Mouse (Mus musculus) heart, embryonic 12.5 days (tissue): Measurements from ENCODE around the gene Pou5f1. TPM values are rescaled to one million over a fixed set of nuclear protein-coding genes. Genes with fewer than 3 reads are reported as not detected.

Source experiments
- ATAC-seq: fragments of 200-750 bp; cut with Nextera tagmentation; 2 replicates; pipeline ENCODE4 v1.8.0; 2017; ENCODE audit warnings: moderate TSS enrichment, moderate library complexity; ENCODE audit not compliant: insufficient number of reproducible peaks, low FRiP score
- H3K27ac ChIP-seq: fragments of 300-500 bp; sonication (generic); 2 replicates; pipeline ENCODE4 v1.5.1; 2016; ENCODE audit warnings: mild to moderate bottlenecking, moderate library complexity; ENCODE audit not compliant: poor library complexity, severe bottlenecking
- H3K27me3 ChIP-seq: fragments of 300-500 bp; sonication (generic); replicated peaks from 2 replicates; pipeline ENCODE4 v1.6.1; 2016; ENCODE audit warnings: mild to moderate bottlenecking, moderate library complexity
- H3K36me3 ChIP-seq: fragments of 300-500 bp; sonication (generic); 2 replicates; pipeline ENCODE4 v1.6.1; 2016; ENCODE audit warnings: mild to moderate bottlenecking, moderate library complexity
- H3K4me1 ChIP-seq: fragments of 300-500 bp; sonication (generic); replicated peaks from 2 replicates; pipeline ENCODE4 v1.6.1; 2016; ENCODE audit warnings: mild to moderate bottlenecking
- H3K4me2 ChIP-seq: fragments of 300-500 bp; sonication (generic); 2 replicates; pipeline ENCODE4 v1.6.1; 2016; ENCODE audit warnings: mild to moderate bottlenecking, moderate library complexity
- H3K4me3 ChIP-seq: fragments of 300-500 bp; sonication (generic); 2 replicates; pipeline ENCODE4 v1.5.1; 2016; ENCODE audit warnings: mild to moderate bottlenecking
- H3K9ac ChIP-seq: fragments of 300-500 bp; sonication (generic); 2 replicates; pipeline ENCODE4 v1.6.1; 2016; ENCODE audit warnings: mild to moderate bottlenecking, moderate library complexity
- H3K9me3 ChIP-seq: fragments of 300-500 bp; sonication (generic); replicated peaks from 2 replicates; pipeline ENCODE4 v1.6.1; 2016; ENCODE audit warnings: mild to moderate bottlenecking, moderate library complexity
- WGBS: fragments of 180-500 bp; shearing (Covaris S2); methylation state at CpG from one replicate; pipeline ENCODE4 v1.1.7; 2016; 5-methylcytosine and 5-hydroxymethylcytosine counted together
- polyA plus RNA-seq: library from polyadenylated mRNA; unstranded; fragments of >200 nt; fragmentation: Nextera tagmentation; extraction: Ambion mirVana; gene quantifications from 2 replicates; pipeline ENCODE4 v1.2.1, GENCODE M21; 2016

Gene Pou5f1
- polyA plus RNA-seq, 1 experiment from 2014 or later, result not detected

GRCm38 (mm10) chr17:35551881-35552414, 46.1 kb downstream of the Pou5f1 start, which contains the start of gene Cdsn:
Gene Cdsn, plus strand, starts transcription at chr17:35552128.
- no peaks in the 10 kb centered on the region for H3K27me3 ChIP-seq
- H3K9ac ChIP-seq, result peak within 1 kb of the TSS; percentile 31; the same call in 1 of the 2 replicates
- no peak within 1 kb of the TSS for H3K4me2 ChIP-seq
- no peaks in the 10 kb centered on the region; the same call in 1 of the 2 replicates for H3K9me3 ChIP-seq
- H3K4me3 ChIP-seq, result no peak within 1 kb of the TSS
- ATAC-seq, result no peak
- H3K27ac ChIP-seq, result no peak within 1 kb of the TSS
- H3K4me1 ChIP-seq, result peaks cover 44% of the 10 kb centered on the region
- no peaks in the 10 kb centered on the region for H3K36me3 ChIP-seq
- 72% methylated on average over 10 of the region's 10 CpGs for WGBS

GRCm38 (mm10) chr17:35554321-35554720, 48.5 kb downstream of the Pou5f1 start:
- Histone ChIP-seq H3K36me3 (no peaks in the 10 kb centered on the region), H3K4me3 (no peak overlapping the region), H3K27ac (no peak overlapping the region), H3K4me2 (no peak overlapping the region), H3K9ac (no peak overlapping the region), H3K9me3 (no peaks in the 10 kb centered on the region; the same call in 1 of the 2 replicates), H3K4me1 (peaks cover 31% of the 10 kb centered on the region), H3K27me3 (no peaks in the 10 kb centered on the region)
- 77% methylated on average over 5 of the region's 5 CpGs for WGBS
- no peak for ATAC-seq

DNA sequence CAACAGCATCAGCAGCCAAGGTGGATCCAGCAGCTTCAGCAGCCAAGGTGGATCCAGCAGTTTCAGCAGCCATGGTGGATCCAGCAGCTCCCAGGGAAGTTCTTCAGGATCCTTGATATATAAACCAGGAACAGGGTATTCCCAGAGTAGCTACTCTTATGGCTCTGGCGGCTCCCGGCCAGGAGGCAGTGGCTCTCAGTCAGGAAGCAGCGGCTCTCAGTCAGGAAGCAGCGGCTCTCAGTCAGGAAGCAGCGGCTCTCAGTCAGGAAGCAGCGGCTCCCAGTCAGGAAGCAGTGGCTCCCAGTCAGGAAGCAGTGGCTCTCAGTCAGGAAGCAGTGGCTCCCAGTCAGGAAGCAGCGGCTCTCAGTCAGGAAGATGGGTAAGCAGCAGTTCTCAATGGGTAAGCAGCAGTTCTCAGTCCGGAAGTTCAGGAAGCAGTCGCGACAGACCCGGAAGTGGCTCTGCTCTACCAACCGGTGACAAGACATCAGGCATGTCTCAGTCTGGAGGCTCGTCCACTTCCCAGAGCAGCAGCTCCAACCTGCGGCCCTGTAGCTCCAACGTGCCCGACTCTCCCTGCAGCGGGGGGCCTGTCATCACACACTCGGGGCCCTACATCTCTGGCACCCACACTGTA, 49.1 kb downstream of the Pou5f1 start:
- Histone ChIP-seq H3K4me3 (no peak overlapping the region), H3K4me1 (peaks cover 27% of the 10 kb centered on the region), H3K4me2 (no peak overlapping the region), H3K36me3 (no peaks in the 10 kb centered on the region), H3K27ac (no peak overlapping the region), H3K9me3 (no peaks in the 10 kb centered on the region; the same call in 1 of the 2 replicates), H3K9ac (no peak overlapping the region), H3K27me3 (no peaks in the 10 kb centered on the region)
- ATAC-seq, result no peak
- WGBS, result 86% methylated on average over 18 of the region's 18 CpGs

- no peak for ATAC-seq
- 81% methylated on average over 13 of the region's 13 CpGs for WGBS
Measured at GRCm38 (mm10) chr17:35556186-35556765, 50.5 kb downstream of the Pou5f1 start.

DNA sequence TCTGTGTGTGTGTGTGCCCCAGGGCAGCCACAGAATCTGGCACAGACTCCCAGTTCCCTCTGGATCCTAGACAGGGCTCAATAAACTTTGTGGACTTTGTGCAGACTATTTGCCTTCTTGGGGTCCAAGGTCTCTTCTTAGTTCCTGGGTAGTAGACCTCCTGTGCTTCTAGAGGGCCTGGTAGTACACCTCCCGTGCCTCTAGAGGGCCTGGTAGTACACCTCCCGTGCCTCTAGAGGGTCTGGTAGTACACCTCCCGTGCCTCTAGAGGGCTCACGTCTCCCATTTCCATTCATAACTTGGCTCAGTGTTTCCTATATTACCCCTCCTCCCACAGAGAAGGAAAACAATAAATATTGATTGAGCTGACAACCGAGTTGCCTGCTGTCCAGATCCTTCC, 51.0 kb downstream of the Pou5f1 start:
- H3K9ac ChIP-seq, result no peak overlapping the region
- no peaks in the 10 kb centered on the region for H3K36me3 ChIP-seq
- WGBS, result 31% methylated on average over 5 of the region's 5 CpGs
- H3K9me3 ChIP-seq, result no peaks in the 10 kb centered on the region; the same call in 1 of the 2 replicates
- peaks cover 9% of the 10 kb centered on the region; the same call in 1 of the 2 replicates for H3K4me1 ChIP-seq
- no peak for ATAC-seq
- H3K27ac ChIP-seq, result no peak overlapping the region
- H3K27me3 ChIP-seq, result no peaks in the 10 kb centered on the region
- H3K4me2 ChIP-seq, result no peak overlapping the region
- no peak overlapping the region for H3K4me3 ChIP-seq

More at GRCm38 (mm10) chr17:35556186-35556765, 50.5 kb downstream of the Pou5f1 start:
- Histone ChIP-seq H3K27me3 (no peaks in the 10 kb centered on the region), H3K9me3 (no peaks in the 10 kb centered on the region; the same call in 1 of the 2 replicates), H3K27ac (no peak overlapping the region), H3K4me1 (peaks cover 14% of the 10 kb centered on the region), H3K36me3 (no peaks in the 10 kb centered on the region), H3K4me3 (no peak overlapping the region), H3K4me2 (no peak overlapping the region), H3K9ac (no peak overlapping the region)

- H3K9me3 ChIP-seq, result no peaks in the 10 kb centered on the region; the same call in 1 of the 2 replicates
- ATAC-seq, result no peak
- 0 out of 2 replicates have a peak, but pooled peaks cover 5% of the 10 kb centered on the region for H3K4me1 ChIP-seq
- no peak overlapping the region for H3K27ac ChIP-seq
- no peak overlapping the region for H3K4me2 ChIP-seq
- H3K36me3 ChIP-seq, result no peaks in the 10 kb centered on the region
- no peak overlapping the region for H3K4me3 ChIP-seq
- no peak overlapping the region for H3K9ac ChIP-seq
- no peaks in the 10 kb centered on the region for H3K27me3 ChIP-seq
- WGBS, result 71% methylated on average over 9 of the region's 9 CpGs
Measured at GRCm38 (mm10) chr17:35557351-35557750, 51.5 kb downstream of the Pou5f1 start.

DNA sequence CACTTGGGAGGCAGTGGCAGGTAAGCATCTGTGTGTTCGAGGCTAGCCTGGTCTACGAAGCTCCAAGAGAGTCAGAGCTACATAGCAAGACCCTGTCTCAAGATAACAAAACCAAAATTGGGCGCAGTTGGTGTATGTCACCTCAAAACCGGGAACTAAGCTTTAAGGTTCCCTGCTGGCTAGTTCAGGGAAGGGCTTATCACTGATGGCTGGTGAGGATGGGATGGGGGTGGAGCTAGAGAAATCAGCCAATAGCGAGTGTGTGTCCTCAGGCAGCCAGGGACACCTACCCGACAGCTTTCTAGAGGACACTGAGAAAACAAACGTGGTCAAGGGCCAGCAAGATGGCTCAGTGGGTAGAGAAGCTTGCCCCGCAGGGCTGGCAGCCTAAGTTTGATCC, 52.4 kb downstream of the Pou5f1 start:
- 0 out of 2 replicates have a peak, but pooled peaks cover 5% of the 10 kb centered on the region for H3K4me1 ChIP-seq
- ATAC-seq, result no peak
- no peaks in the 10 kb centered on the region for H3K36me3 ChIP-seq
- H3K4me3 ChIP-seq, result no peak overlapping the region
- H3K9ac ChIP-seq, result no peak overlapping the region
- H3K27ac ChIP-seq, result no peak overlapping the region
- no peaks in the 10 kb centered on the region; the same call in 1 of the 2 replicates for H3K9me3 ChIP-seq
- 45% methylated on average over 8 of the region's 8 CpGs for WGBS
- H3K27me3 ChIP-seq, result no peaks in the 10 kb centered on the region
- no peak overlapping the region for H3K4me2 ChIP-seq

Other genes with a start within 250 kb of the Pou5f1 start
- 30.2 and 32.8 TPM in 2 replicates for gene H2-D1, start 243.3 kb upstream of the Pou5f1 start, polyA plus RNA-seq
- gene H2-Q1, start 185.6 kb upstream of the Pou5f1 start, polyA plus RNA-seq, result 0.08 and 0.14 TPM in 2 replicates
- 4.1 and 5.0 TPM in 2 replicates for gene H2-Q2, start 163.8 kb upstream of the Pou5f1 start, polyA plus RNA-seq
- gene H2-Q4, start 126.4 kb upstream of the Pou5f1 start, polyA plus RNA-seq, result 1.9 and 2.5 TPM in 2 replicates
- 0.57 TPM in 1 of 2 replicates, not detected in the other for gene H2-Q6, start 81.2 kb upstream of the Pou5f1 start, polyA plus RNA-seq
- 0.83 and 1.0 TPM in 2 replicates for gene H2-Q7, start 66.9 kb upstream of the Pou5f1 start, polyA plus RNA-seq
- gene H2-Q10, start 35.9 kb upstream of the Pou5f1 start, polyA plus RNA-seq, result 0.31 and 1.2 TPM in 2 replicates
- gene Tcf19, start 10.8 kb downstream of the Pou5f1 start, polyA plus RNA-seq, result 49.6 and 49.8 TPM in 2 replicates
- 15.9 and 17.7 TPM in 2 replicates for gene Cchcr1, start 11.1 kb downstream of the Pou5f1 start, polyA plus RNA-seq
- gene Psors1c2, start 27.2 kb downstream of the Pou5f1 start, polyA plus RNA-seq, result 0.39 and 0.49 TPM in 2 replicates
- gene Cdsn, start 46.1 kb downstream of the Pou5f1 start, polyA plus RNA-seq, result 0.46 and 0.72 TPM in 2 replicates
- not detected in 2 replicates for gene 2300002M23Rik, start 61.4 kb downstream of the Pou5f1 start, polyA plus RNA-seq
- not detected in 2 replicates for gene Sfta2, start 95.5 kb downstream of the Pou5f1 start, polyA plus RNA-seq
- not detected in 2 replicates for gene Gm9573, start 120.6 kb downstream of the Pou5f1 start, polyA plus RNA-seq
- gene Mucl3, start 137.7 kb downstream of the Pou5f1 start, polyA plus RNA-seq, result 0.14 and 0.37 TPM in 2 replicates
- gene Vars2, start 161.6 kb downstream of the Pou5f1 start, polyA plus RNA-seq, result 16.1 and 17.4 TPM in 2 replicates
- 22.2 and 24.5 TPM in 2 replicates for gene Gtf2h4, start 167.7 kb downstream of the Pou5f1 start, polyA plus RNA-seq
- gene Ddr1, start 198.6 kb downstream of the Pou5f1 start, polyA plus RNA-seq, result 162 and 167 TPM in 2 replicates